Mouse (Mus musculus) intestine, embryonic 16.5 days (tissue): ENCODE measurements at regions not wholly inside any gene's neighbourhood (a gene's known extent, or its start where the extent isn't known, plus 50 kb on each side); places are given as distances from the start of the nearest gene placed in this dataset.

Experiments used
- ATAC-seq: fragments of 200-750 bp; cut with Nextera tagmentation; 2 replicates; pipeline ENCODE4 v1.8.0; 2017; ENCODE audit warnings: moderate TSS enrichment, moderate library complexity
- H3K27ac ChIP-seq: fragments of 300-500 bp; sonication (generic); 2 replicates; pipeline ENCODE4 v1.5.1; 2014; ENCODE audit warnings: mild to moderate bottlenecking, low read length
- H3K27me3 ChIP-seq: fragments of 300-500 bp; sonication (generic); replicated peaks from 2 replicates; pipeline ENCODE4 v1.6.1; 2014; ENCODE audit warnings: low read length, control low read depth, mixed read lengths; ENCODE audit not compliant: control insufficient read depth, insufficient read depth
- H3K36me3 ChIP-seq: fragments of 300-500 bp; sonication (generic); 2 replicates; pipeline ENCODE4 v1.6.1; 2014; ENCODE audit warnings: low read length, control low read depth; ENCODE audit not compliant: control insufficient read depth, insufficient read depth
- H3K4me1 ChIP-seq: fragments of 300-500 bp; sonication (generic); 2 replicates; pipeline ENCODE4 v1.6.1; 2014; ENCODE audit warnings: low read length, control low read depth, mixed read lengths; ENCODE audit not compliant: control insufficient read depth, insufficient read depth
- H3K4me2 ChIP-seq: fragments of 300-500 bp; sonication (generic); 2 replicates; pipeline ENCODE4 v1.6.1; 2014; ENCODE audit warnings: low read depth, low read length, control low read depth
- H3K4me3 ChIP-seq: fragments of 300-500 bp; sonication (generic); 2 replicates; pipeline ENCODE4 v1.5.1; 2014; ENCODE audit warnings: mild to moderate bottlenecking, low read length
- H3K9ac ChIP-seq: fragments of 300-500 bp; sonication (generic); 2 replicates; pipeline ENCODE4 v1.6.1; 2014; ENCODE audit warnings: low read depth, low read length
- H3K9me3 ChIP-seq: fragments of 300-500 bp; sonication (generic); 2 replicates; pipeline ENCODE4 v1.6.1; 2016; ENCODE audit warnings: low read length, control low read depth; ENCODE audit not compliant: control insufficient read depth
- WGBS: fragments of 180-500 bp; shearing (Covaris S2); extraction: QIAGEN DNeasy Blood & Tissue Kit; methylation state at CpG from one replicate; pipeline ENCODE4 v1.1.7; 2014; 5-methylcytosine and 5-hydroxymethylcytosine counted together

- 54% methylated on average over 6 of the region's 6 CpGs for WGBS
- Histone ChIP-seq H3K9me3 (no peaks in the 10 kb centered on the region), H3K4me1 (no peaks in the 10 kb centered on the region), H3K4me2 (no peak overlapping the region), H3K36me3 (no peaks in the 10 kb centered on the region), H3K27me3 (no peaks in the 10 kb centered on the region), H3K9ac (no peak overlapping the region), H3K27ac (no peak overlapping the region), H3K4me3 (no peak overlapping the region)
- no peak for ATAC-seq
Measured at GRCm38 (mm10) chr7:69585716-69586115, 780.8 kb downstream of the Nr2f2 start.

DNA sequence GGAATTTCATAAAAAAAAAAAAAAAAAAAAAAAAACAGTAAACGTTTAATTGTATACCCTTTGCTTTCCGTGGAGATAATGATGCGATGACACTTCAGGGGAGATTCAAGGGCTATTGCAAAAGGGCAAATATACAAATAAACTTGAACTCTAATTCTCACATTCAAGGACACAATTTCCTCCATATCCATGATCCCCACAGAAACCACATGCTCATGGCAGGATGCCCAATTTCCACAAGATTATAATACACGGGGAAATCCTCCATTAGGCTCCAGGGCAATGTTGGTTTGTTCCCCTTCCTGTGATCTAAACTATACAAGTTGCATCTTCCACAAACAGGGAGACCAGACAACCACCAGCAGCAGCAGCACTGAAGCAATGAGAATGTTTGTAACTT, 781.4 kb downstream of the Nr2f2 start:
- Histone ChIP-seq H3K4me3 (no peak overlapping the region), H3K27me3 (no peaks in the 10 kb centered on the region), H3K9ac (no peak overlapping the region), H3K4me2 (no peak overlapping the region), H3K9me3 (no peaks in the 10 kb centered on the region), H3K4me1 (no peaks in the 10 kb centered on the region), H3K36me3 (no peaks in the 10 kb centered on the region), H3K27ac (no peak overlapping the region)
- WGBS = 71% methylated on average over 4 of the region's 4 CpGs
- no peak for ATAC-seq

DNA sequence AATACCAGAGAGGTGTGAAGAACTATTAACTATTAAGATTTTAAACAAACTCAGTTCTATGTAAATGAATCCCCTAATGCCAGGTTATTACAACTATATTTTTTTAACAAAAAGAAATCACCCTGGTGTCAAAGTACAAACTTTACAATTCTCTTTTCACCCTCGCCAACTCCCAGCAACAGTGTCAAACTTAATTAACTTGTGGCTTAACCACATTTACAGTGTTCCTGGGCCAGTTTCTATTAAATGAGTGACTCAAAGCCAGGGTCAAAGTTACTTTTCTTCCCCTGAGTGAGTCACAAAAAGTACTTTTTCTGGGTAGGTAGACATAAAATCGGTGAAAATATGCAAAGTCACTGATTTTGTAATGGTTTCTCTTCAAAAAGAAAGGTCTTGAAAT, 782.0 kb downstream of the Nr2f2 start:
- no peaks in the 10 kb centered on the region for H3K9me3 ChIP-seq
- no peaks in the 10 kb centered on the region for H3K27me3 ChIP-seq
- H3K36me3 ChIP-seq = no peaks in the 10 kb centered on the region
- no peak for ATAC-seq
- no peak overlapping the region for H3K9ac ChIP-seq
- no peak overlapping the region for H3K4me3 ChIP-seq
- no peak overlapping the region for H3K4me2 ChIP-seq
- 89% methylated on average over 2 of the region's 2 CpGs for WGBS
- H3K4me1 ChIP-seq = no peaks in the 10 kb centered on the region
- no peak overlapping the region for H3K27ac ChIP-seq

DNA sequence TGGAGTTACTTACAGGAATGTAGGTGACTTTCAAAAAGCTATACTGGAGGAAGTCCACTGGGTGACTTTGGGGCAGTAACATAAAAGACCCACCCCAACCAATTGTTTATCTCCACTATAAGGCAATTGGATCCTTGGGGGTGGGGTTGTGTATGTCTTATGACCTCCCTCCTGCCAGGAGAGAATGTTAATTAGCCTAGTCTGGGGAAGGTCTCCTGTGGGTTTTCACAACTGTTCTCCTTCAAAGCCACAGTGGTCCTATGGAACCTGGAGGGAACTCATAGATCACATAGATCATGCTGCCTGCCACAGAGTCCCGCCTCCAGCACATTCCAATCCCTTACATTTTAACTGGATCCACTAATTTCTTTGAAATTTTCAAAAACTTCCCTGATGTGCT, 782.6 kb downstream of the Nr2f2 start:
- no peaks in the 10 kb centered on the region for H3K4me1 ChIP-seq
- H3K27me3 ChIP-seq = no peaks in the 10 kb centered on the region
- H3K36me3 ChIP-seq = no peaks in the 10 kb centered on the region
- H3K9me3 ChIP-seq = no peaks in the 10 kb centered on the region
- WGBS = 59% methylated on average over 1 of the region's 1 CpGs
- no peak overlapping the region for H3K4me3 ChIP-seq
- no peak overlapping the region for H3K9ac ChIP-seq
- no peak overlapping the region for H3K4me2 ChIP-seq
- no peak for ATAC-seq
- no peak overlapping the region for H3K27ac ChIP-seq

GRCm38 (mm10) chr7:69581668-69582067, 784.9 kb downstream of the Nr2f2 start:
- no peak for ATAC-seq
- no peak overlapping the region for H3K9ac ChIP-seq
- H3K27ac ChIP-seq = no peak overlapping the region
- no peaks in the 10 kb centered on the region for H3K27me3 ChIP-seq
- H3K36me3 ChIP-seq = no peaks in the 10 kb centered on the region
- H3K4me1 ChIP-seq = no peaks in the 10 kb centered on the region
- H3K4me3 ChIP-seq = no peak overlapping the region
- H3K9me3 ChIP-seq = no peaks in the 10 kb centered on the region
- 79% methylated on average over 6 of the region's 6 CpGs for WGBS
- H3K4me2 ChIP-seq = no peak overlapping the region

DNA sequence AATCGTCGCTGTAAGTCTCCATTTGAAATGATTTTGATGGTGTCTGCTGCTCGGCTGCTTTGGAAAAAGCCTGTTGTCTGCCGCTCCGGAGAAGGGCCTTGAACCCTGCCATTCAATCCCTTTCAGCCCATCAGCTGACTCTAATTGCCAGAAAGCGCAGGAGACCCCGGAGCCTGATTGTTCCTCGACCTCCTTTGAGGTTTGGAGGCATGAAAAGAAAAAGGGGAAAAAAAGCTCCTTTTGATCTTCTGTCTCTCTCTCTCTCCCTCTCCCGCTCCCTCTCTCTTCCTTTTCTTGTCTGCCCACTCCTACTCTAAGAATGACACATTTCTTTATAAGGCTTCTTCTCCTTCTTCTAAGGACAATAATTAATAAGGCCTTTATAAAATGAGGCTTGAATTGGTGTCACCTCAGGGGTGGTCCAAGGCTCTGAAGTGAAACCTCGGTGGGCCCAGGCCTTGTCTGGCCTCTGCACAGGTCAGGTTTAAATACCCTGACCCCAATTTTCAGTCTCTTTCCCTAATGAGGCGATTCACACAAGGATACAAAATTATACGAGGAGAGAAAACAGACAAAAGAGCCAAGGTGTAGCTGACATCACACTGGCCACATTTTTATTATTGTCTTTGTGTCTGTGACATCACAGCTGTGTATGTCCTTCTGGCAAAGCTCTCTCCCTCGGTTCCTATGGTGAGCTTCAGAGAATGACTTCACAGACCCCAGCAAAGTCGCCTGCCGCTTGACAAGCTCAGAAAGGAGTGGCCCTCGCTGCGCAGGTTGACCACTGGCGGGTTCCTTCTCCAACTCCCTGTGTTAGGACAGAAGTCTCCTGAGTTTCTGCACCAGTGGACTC, 787.4 kb downstream of the Nr2f2 start:
- Histone ChIP-seq H3K4me1 (no peaks in the 10 kb centered on the region), H3K36me3 (no peaks in the 10 kb centered on the region), H3K9ac (no peak overlapping the region), H3K4me3 (no peak overlapping the region), H3K9me3 (no peaks in the 10 kb centered on the region), H3K27ac (no peak overlapping the region), H3K4me2 (no peak overlapping the region), H3K27me3 (no peaks in the 10 kb centered on the region)
- no peak for ATAC-seq
- 63% methylated on average over 18 of the region's 18 CpGs for WGBS

DNA sequence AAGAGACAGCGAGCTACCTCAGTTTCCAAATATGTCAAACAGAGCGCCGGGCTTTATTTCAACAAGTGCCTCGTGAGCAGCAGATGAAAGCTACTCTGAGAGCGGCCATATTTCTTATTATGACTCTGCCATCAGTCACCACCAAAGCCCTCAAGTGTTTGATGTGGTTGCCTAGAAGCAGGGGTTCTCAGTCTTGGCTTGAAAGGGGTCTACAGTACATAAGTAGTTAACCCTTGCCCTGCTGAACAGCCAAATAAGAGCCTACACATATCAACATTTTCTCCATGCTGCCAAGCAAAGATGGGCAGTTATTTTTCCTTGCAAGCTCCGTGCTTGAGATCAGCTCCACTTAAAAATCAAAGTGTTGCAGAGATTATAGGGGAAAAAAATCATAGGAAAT, 788.8 kb downstream of the Nr2f2 start:
- WGBS = 79% methylated on average over 6 of the region's 6 CpGs
- ATAC-seq = no peak
- no peak overlapping the region for H3K9ac ChIP-seq

GRCm38 (mm10) chr7:69576596-69576995, 789.9 kb downstream of the Nr2f2 start:
- Histone ChIP-seq H3K4me3 (no peak overlapping the region), H3K9ac (no peak overlapping the region), H3K36me3 (no peaks in the 10 kb centered on the region), H3K27ac (no peak overlapping the region), H3K9me3 (no peaks in the 10 kb centered on the region), H3K4me1 (no peaks in the 10 kb centered on the region), H3K27me3 (no peaks in the 10 kb centered on the region), H3K4me2 (no peak overlapping the region)
- 79% methylated on average over 6 of the region's 6 CpGs for WGBS
- no peak for ATAC-seq

More for the DNA sequence above, 788.8 kb downstream of the Nr2f2 start:
- Histone ChIP-seq H3K4me2 (no peak overlapping the region), H3K4me3 (no peak overlapping the region), H3K36me3 (no peaks in the 10 kb centered on the region), H3K27ac (no peak overlapping the region), H3K4me1 (no peaks in the 10 kb centered on the region), H3K9me3 (no peaks in the 10 kb centered on the region), H3K27me3 (no peaks in the 10 kb centered on the region)

DNA sequence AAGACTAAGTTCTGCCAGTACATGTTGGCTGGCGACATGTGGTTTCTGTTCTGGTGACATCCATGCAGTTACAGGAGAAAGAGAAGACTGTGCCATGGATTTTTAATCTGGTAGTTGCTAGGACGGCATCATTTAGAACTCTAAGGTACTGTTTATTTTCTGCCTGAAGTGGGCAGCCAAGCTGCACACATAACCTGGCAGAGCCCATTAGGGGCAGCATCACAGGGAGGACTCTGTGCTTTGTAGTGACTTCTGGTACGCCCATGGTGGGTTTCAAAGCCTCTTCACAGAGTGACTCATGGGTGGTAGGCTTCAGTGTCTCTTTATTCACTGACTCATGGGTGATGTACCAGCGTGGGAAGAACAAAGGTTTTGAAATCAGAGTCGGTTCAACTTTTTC, 792.8 kb downstream of the Nr2f2 start:
- no peaks in the 10 kb centered on the region for H3K4me1 ChIP-seq
- H3K36me3 ChIP-seq = no peaks in the 10 kb centered on the region
- H3K4me2 ChIP-seq = no peak overlapping the region
- H3K9me3 ChIP-seq = no peaks in the 10 kb centered on the region
- WGBS = 82% methylated on average over 5 of the region's 5 CpGs
- ATAC-seq = no peak
- H3K27ac ChIP-seq = no peak overlapping the region
- H3K27me3 ChIP-seq = no peaks in the 10 kb centered on the region
- H3K9ac ChIP-seq = no peak overlapping the region
- no peak overlapping the region for H3K4me3 ChIP-seq
